Mouse (Mus musculus): Measurements from ENCODE around the gene Nat10.

Gene Nat10

GRCm38 (mm10) chr2:103743988-103744387, 17.1 kb downstream of the Nat10 start:
- peak; percentile 83 to 87 for DNase-seq

- no peak for DNase-seq
These were observed 17.5 kb downstream of the Nat10 start for GRCm38 (mm10) chr2:103743536-103743935.

GRCm38 (mm10) chr2:103742821-103743220, 18.2 kb downstream of the Nat10 start:
- DNase-seq: no peak

GRCm38 (mm10) chr2:103731423-103731822, 29.6 kb downstream of the Nat10 start:
- DNase-seq: peak; percentile 52 to 64

- peak; percentile 59 to 68 for DNase-seq
These were observed 30.1 kb downstream of the Nat10 start for GRCm38 (mm10) chr2:103730999-103731398.

GRCm38 (mm10) chr2:103728027-103728540, 33.0 kb downstream of the Nat10 start:
- DNase-seq: no peak

GRCm38 (mm10) chr2:103724521-103724920, 36.5 kb downstream of the Nat10 start:
- DNase-seq: no peak

- no peak for DNase-seq
These were observed 41.8 kb downstream of the Nat10 start for GRCm38 (mm10) chr2:103719292-103719646.

- DNase-seq: peak; percentile 88 to 91
These were observed 42.3 kb downstream of the Nat10 start for GRCm38 (mm10) chr2:103718594-103719291.

- peak; percentile 63 to 76 for DNase-seq
These were observed 46.7 kb downstream of the Nat10 start for GRCm38 (mm10) chr2:103714412-103714811.

- DNase-seq: no peak
These were observed 47.2 kb downstream of the Nat10 start for GRCm38 (mm10) chr2:103713831-103714230.

GRCm38 (mm10) chr2:103710849-103711248, 50.2 kb downstream of the Nat10 start:
- peak in 1 of 2 experiments; percentile 39 for DNase-seq

GRCm38 (mm10) chr2:103707056-103707776, 53.9 kb downstream of the Nat10 start:
- peak in 1 of 2 experiments; percentile 37 for DNase-seq

- peak; percentile 85 to 88 for DNase-seq
These were observed 54.8 kb downstream of the Nat10 start for GRCm38 (mm10) chr2:103706226-103706625.

GRCm38 (mm10) chr2:103705826-103706225, 55.2 kb downstream of the Nat10 start:
- DNase-seq: peak; percentile 59 to 64

- DNase-seq: no peak
These were observed 57.2 kb downstream of the Nat10 start for GRCm38 (mm10) chr2:103703865-103704264.

GRCm38 (mm10) chr2:103703336-103703735, 57.7 kb downstream of the Nat10 start:
- DNase-seq: no peak

GRCm38 (mm10) chr2:103700514-103700913, 60.6 kb downstream of the Nat10 start:
- peak in 1 of 2 experiments; percentile 34 for DNase-seq

- peak in 1 of 2 experiments; percentile 52 for DNase-seq
These were observed 64.9 kb downstream of the Nat10 start for GRCm38 (mm10) chr2:103696177-103696576.

GRCm38 (mm10) chr2:103694777-103695563, 66.1 kb downstream of the Nat10 start:
- DNase-seq: no peak

GRCm38 (mm10) chr2:103692810-103693209, 68.3 kb downstream of the Nat10 start:
- DNase-seq: no peak

- DNase-seq: no peak
These were observed 69.8 kb downstream of the Nat10 start for GRCm38 (mm10) chr2:103691278-103691677.

GRCm38 (mm10) chr2:103690828-103691227, 70.2 kb downstream of the Nat10 start:
- DNase-seq: peak in 1 of 2 experiments; percentile 25

Data from cerebellum, postnatal 10 days (tissue).